Mouse (Mus musculus) limb, embryonic 14.5 days (tissue): Measurements from ENCODE around the gene Polr2b. TPM values are rescaled to one million over a fixed set of nuclear protein-coding genes. Genes with fewer than 3 reads are reported as not detected.

Experiments used
- ATAC-seq: fragments of 200-750 bp; cut with Nextera tagmentation; 2 replicates; pipeline ENCODE4 v1.8.0; 2017; ENCODE audit warnings: low read depth, moderate number of reproducible peaks, moderate TSS enrichment; ENCODE audit not compliant: low FRiP score
- DNase-seq: peaks from one replicate; pipeline ENCODE4 v3.0.0-alpha.2; 2015; ENCODE audit warnings: low spot score
- H3K27ac ChIP-seq: fragments of 300-500 bp; sonication (generic); replicated peaks from 2 replicates; pipeline ENCODE4 v1.5.1; 2014; ENCODE audit warnings: low read depth, mild to moderate bottlenecking, low read length, moderate library complexity, mixed read lengths
- H3K27me3 ChIP-seq: fragments of 300-500 bp; sonication (generic); 2 replicates; pipeline ENCODE4 v1.6.1; 2014; ENCODE audit warnings: low read length, mixed read lengths; ENCODE audit not compliant: control insufficient read depth, insufficient read depth
- H3K36me3 ChIP-seq: fragments of 300-500 bp; sonication (generic); 2 replicates; pipeline ENCODE4 v1.6.1; 2014; ENCODE audit warnings: mild to moderate bottlenecking, low read length, moderate library complexity, mixed read lengths; ENCODE audit not compliant: control insufficient read depth, insufficient read depth
- H3K4me1 ChIP-seq: fragments of 300-500 bp; sonication (generic); 2 replicates; pipeline ENCODE4 v1.6.1; 2014; ENCODE audit warnings: antibody characterized with exemption, low read length, mixed read lengths; ENCODE audit not compliant: control insufficient read depth, insufficient read depth
- H3K4me2 ChIP-seq: fragments of 300-500 bp; sonication (generic); replicated peaks from 2 replicates; pipeline ENCODE4 v1.6.1; 2014; ENCODE audit warnings: low read depth, mild to moderate bottlenecking, low read length, moderate library complexity; ENCODE audit not compliant: severe bottlenecking
- H3K4me3 ChIP-seq: fragments of 300-500 bp; sonication (generic); replicated peaks from 2 replicates; pipeline ENCODE4 v1.5.1; 2014; ENCODE audit warnings: low read length
- H3K9ac ChIP-seq: fragments of 300-500 bp; sonication (generic); 2 replicates; pipeline ENCODE4 v1.6.1; 2014; ENCODE audit warnings: mild to moderate bottlenecking, low read depth, low read length, moderate library complexity; ENCODE audit not compliant: severe bottlenecking
- H3K9me3 ChIP-seq: fragments of 300-500 bp; sonication (generic); 2 replicates; pipeline ENCODE4 v1.6.1; 2016; ENCODE audit warnings: low read length; ENCODE audit not compliant: control insufficient read depth
- POLR2A ChIP-seq: fragments of 200-500 bp; IDR thresholded peaks from 2 replicates; pipeline ENCODE4 v1.8.0; 2012; ENCODE audit warnings: inconsistent platforms, mild to moderate bottlenecking, moderate library complexity, borderline replicate concordance; ENCODE audit not compliant: insufficient read depth, insufficient read length; ENCODE audit errors: extremely low read depth
- WGBS: fragments of 180-500 bp; shearing (Covaris S2); extraction: QIAGEN DNeasy Blood & Tissue Kit; methylation state at CpG from one replicate; pipeline ENCODE4 v1.1.7; 2014; 5-methylcytosine and 5-hydroxymethylcytosine counted together
- polyA plus RNA-seq, 2 experiments: library from polyadenylated mRNA; depleted of rRNA in 1 of 2; stranded (reverse) in 1 of 2; unstranded in 1 of 2; fragments of >200 nt; fragmentation: Nextera tagmentation in 1 of 2; extraction: Ambion mirVana in 1 of 2; gene quantifications; 2 replicates each; pipeline versions ENCODE4 v1.2.1 to v1.2.3; 2012 to 2014

Gene Polr2b
- polyA plus RNA-seq, 2 experiments, result 44.8 to 61.0 TPM

DNA sequence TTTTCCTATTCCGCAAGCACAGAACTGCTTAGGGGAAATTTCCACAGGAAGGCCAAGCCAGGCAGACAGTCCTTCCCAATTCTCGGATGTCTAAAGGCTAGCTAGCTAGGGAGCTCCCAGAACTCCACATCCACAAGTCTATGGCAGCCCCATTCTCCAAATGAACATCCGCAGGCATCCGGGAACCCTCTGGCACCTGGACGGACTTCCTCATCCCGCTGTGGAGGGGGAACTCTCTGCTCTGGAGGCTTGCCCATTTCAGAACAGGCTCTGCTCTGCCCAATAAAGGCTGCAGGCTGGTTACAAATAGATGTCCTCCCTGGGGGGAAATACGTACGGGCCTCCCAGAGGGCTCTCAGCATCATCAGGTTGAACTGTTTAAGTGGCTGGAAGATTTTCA, 56.4 kb downstream of the Polr2b start:
- Histone ChIP-seq H3K27me3 (no peaks in the 10 kb centered on the region), H3K4me1 (peaks cover 33% of the 10 kb centered on the region), H3K9me3 (no peaks in the 10 kb centered on the region), H3K4me3 (no peak overlapping the region), H3K36me3 (no peaks in the 10 kb centered on the region), H3K27ac (no peak overlapping the region), H3K4me2 (no peak overlapping the region), H3K9ac (no peak overlapping the region)
- no peak for DNase-seq
- TF ChIP-seq POLR2A, result no peak
- ATAC-seq, result no peak
- WGBS, result 53% methylated on average over 8 of the region's 8 CpGs

DNA sequence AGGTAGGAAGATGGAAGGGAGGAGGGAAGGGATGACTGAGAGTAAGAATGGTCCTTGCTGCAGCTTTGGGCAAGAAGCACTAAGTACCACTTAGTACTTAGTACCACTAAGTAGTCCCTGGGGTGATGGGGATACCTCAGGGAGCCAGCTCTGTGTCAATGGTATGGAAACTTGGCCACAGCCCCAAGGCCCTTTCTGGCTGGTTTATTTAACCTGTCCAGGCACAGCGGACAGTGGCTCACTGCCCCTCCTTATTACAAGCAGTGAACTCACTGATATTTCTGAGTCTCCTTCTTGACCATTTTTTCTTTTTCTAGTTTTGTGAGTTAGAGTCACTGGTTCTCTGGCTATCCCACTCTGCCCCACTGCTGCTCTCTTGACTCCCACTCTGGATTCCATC, 57.2 kb downstream of the Polr2b start:
- no peak for DNase-seq
- Histone ChIP-seq H3K4me1 (peaks cover 33% of the 10 kb centered on the region), H3K4me3 (no peak overlapping the region), H3K4me2 (no peak overlapping the region), H3K36me3 (no peaks in the 10 kb centered on the region), H3K9ac (no peak overlapping the region), H3K9me3 (no peaks in the 10 kb centered on the region), H3K27me3 (no peaks in the 10 kb centered on the region), H3K27ac (no peak overlapping the region)
- no peak for TF ChIP-seq POLR2A
- 94% methylated on average over 1 of the region's 1 CpGs for WGBS
- no peak for ATAC-seq

DNA sequence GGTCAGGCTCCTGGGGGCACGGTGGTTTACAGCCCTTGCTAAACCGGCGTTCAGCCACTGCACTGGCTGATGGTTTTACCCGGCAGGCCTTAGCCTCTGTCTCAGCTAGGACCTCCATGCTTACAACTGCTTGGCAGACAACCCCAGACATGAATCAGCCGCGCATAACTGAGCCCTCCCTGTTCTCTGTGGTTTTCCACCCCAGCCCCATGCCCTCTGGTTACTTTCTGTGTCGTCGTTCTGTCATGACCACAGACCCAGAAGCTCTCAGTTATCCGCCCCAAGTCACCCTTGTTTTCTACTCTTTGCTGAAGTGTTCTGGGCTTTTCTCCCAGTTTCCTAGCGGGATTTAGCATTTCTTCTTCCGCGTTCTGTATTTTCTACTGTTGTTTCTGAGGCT, 57.7 kb downstream of the Polr2b start:
- H3K4me2 ChIP-seq, result no peak overlapping the region
- DNase-seq, result peak; percentile 29
- no peaks in the 10 kb centered on the region for H3K36me3 ChIP-seq
- no peak for TF ChIP-seq POLR2A
- ATAC-seq, result no peak
- no peak overlapping the region for H3K27ac ChIP-seq
- peaks cover 35% of the 10 kb centered on the region for H3K4me1 ChIP-seq
- 39% methylated on average over 12 of the region's 12 CpGs for WGBS
- no peaks in the 10 kb centered on the region for H3K9me3 ChIP-seq
- H3K27me3 ChIP-seq, result no peaks in the 10 kb centered on the region
- H3K4me3 ChIP-seq, result no peak overlapping the region
- H3K9ac ChIP-seq, result no peak overlapping the region

- no peak for DNase-seq
- Histone ChIP-seq H3K4me1 (peaks cover 35% of the 10 kb centered on the region), H3K36me3 (no peaks in the 10 kb centered on the region), H3K9me3 (no peaks in the 10 kb centered on the region), H3K4me2 (no peak overlapping the region), H3K4me3 (no peak overlapping the region), H3K27ac (no peak overlapping the region), H3K27me3 (no peaks in the 10 kb centered on the region), H3K9ac (no peak overlapping the region)
- no peak for TF ChIP-seq POLR2A
- WGBS, result 37% methylated on average over 7 of the region's 7 CpGs
- no peak for ATAC-seq
Observed at GRCm38 (mm10) chr5:77368194-77368593, 58.2 kb downstream of the Polr2b start.

GRCm38 (mm10) chr5:77369394-77369793, 59.4 kb downstream of the Polr2b start:
- Histone ChIP-seq H3K4me3 (no peak overlapping the region), H3K4me1 (peaks cover 37% of the 10 kb centered on the region), H3K27me3 (no peaks in the 10 kb centered on the region), H3K27ac (0 out of 2 replicates have a peak overlapping the region, but pooled peaks have one; percentile 19), H3K4me2 (no peak overlapping the region), H3K9ac (no peak overlapping the region), H3K9me3 (no peaks in the 10 kb centered on the region), H3K36me3 (no peaks in the 10 kb centered on the region)
- DNase-seq (no peak), ATAC-seq (no peak)
- 62% methylated on average over 5 of the region's 5 CpGs for WGBS
- no peak for TF ChIP-seq POLR2A

DNA sequence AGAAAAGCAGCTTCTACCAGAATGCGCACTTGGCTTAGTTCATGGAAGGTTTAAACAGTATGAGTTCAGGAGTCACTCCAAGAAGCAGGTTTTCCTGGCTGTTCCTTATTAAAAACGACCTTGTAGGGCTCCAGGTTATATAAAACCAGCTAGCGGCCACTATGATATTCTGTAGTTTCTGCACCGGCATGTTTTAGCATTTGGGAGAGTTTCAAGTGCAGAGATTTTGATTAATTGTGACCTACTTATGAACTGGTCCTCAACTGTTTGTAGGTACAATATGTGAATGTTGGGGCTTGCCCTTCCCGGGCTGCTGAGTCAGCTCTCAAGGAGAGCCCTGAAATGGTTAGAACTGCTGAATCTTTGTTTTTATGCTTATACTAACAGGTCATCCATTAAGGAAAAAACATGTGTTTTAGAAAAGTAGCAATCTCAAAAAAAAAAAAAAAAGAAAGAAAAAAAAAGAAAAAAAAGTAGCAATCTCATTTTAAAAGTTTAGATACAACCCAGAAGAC, 60.5 kb downstream of the Polr2b start:
- Histone ChIP-seq H3K4me1 (peaks cover 34% of the 10 kb centered on the region), H3K27ac (no peak overlapping the region), H3K27me3 (no peaks in the 10 kb centered on the region), H3K9ac (no peak overlapping the region), H3K9me3 (no peaks in the 10 kb centered on the region), H3K36me3 (no peaks in the 10 kb centered on the region), H3K4me3 (no peak overlapping the region), H3K4me2 (no peak overlapping the region)
- no peak for ATAC-seq
- TF ChIP-seq POLR2A, result no peak
- WGBS, result 72% methylated on average over 5 of the region's 5 CpGs
- DNase-seq, result no peak
